Mouse (Mus musculus) heart, adult 2 months (tissue): ENCODE results near the gene Gm26602.

Experiments
- CTCF ChIP-seq: fragments of 200-600 bp; IDR thresholded peaks from 2 replicates; pipeline ENCODE4 v1.8.1; 2022; ENCODE audit warnings: antibody characterized with exemption, mild to moderate bottlenecking, moderate library complexity
- POLR2A ChIP-seq: fragments of 200-500 bp; IDR thresholded peaks from 2 replicates; pipeline ENCODE4 v1.6.1; 2011; ENCODE audit warnings: mild to moderate bottlenecking, low read depth, low read length, control low read depth; ENCODE audit not compliant: insufficient read depth

- TF ChIP-seq POLR2A (no peak), CTCF (no peak)
Observed at GRCm38 (mm10) chr10:79866601-79867000, 44.1 kb upstream of the Gm26602 start.
